Mouse (Mus musculus): ENCODE data around the gene Dbp. TPM values are rescaled to one million over a fixed set of nuclear protein-coding genes. Genes with fewer than 3 reads are reported as not detected.

The Dbp gene
- polyA plus RNA-seq, 1 experiment from 2014 or later: 3.1 TPM

Other genes starting within 250 kb of the Dbp start
- 6,282 and 6,442 TPM in 2 replicates for gene Ftl1, start 245.2 kb upstream of the Dbp start, polyA plus RNA-seq (2015; fragmentation: Nextera tagmentation; extraction: Ambion mirVana)
- gene Bax, start 238.2 kb upstream of the Dbp start, polyA plus RNA-seq (2015; fragmentation: Nextera tagmentation; extraction: Ambion mirVana): 184 and 237 TPM in 2 replicates
- 0.13 and 0.29 TPM in 2 replicates for gene Tulp2, start 223.2 kb upstream of the Dbp start, polyA plus RNA-seq (2015; fragmentation: Nextera tagmentation; extraction: Ambion mirVana)
- gene Gm45808, start 218.3 kb upstream of the Dbp start, polyA plus RNA-seq (2015; fragmentation: Nextera tagmentation; extraction: Ambion mirVana): not detected in 2 replicates
- gene Dhdh, start 216.3 kb upstream of the Dbp start, polyA plus RNA-seq (2015; fragmentation: Nextera tagmentation; extraction: Ambion mirVana): 3.2 and 3.4 TPM in 2 replicates
- 116 and 121 TPM in 2 replicates for gene Nucb1, start 194.7 kb upstream of the Dbp start, polyA plus RNA-seq (2015; fragmentation: Nextera tagmentation; extraction: Ambion mirVana)
- 17.2 and 20.9 TPM in 2 replicates for gene Ppp1r15a, start 178.8 kb upstream of the Dbp start, polyA plus RNA-seq (2015; fragmentation: Nextera tagmentation; extraction: Ambion mirVana)
- gene Plekha4, start 178.8 kb upstream of the Dbp start, polyA plus RNA-seq (2015; fragmentation: Nextera tagmentation; extraction: Ambion mirVana): 4.1 and 7.9 TPM in 2 replicates
- gene Hsd17b14, start 150.2 kb upstream of the Dbp start, polyA plus RNA-seq (2015; fragmentation: Nextera tagmentation; extraction: Ambion mirVana): 0.52 and 1.7 TPM in 2 replicates
- gene Bcat2, start 134.9 kb upstream of the Dbp start, polyA plus RNA-seq (2015; fragmentation: Nextera tagmentation; extraction: Ambion mirVana): 24.0 and 24.1 TPM in 2 replicates
- gene Fgf21, start 89.6 kb upstream of the Dbp start, polyA plus RNA-seq (2015; fragmentation: Nextera tagmentation; extraction: Ambion mirVana): not detected in 2 replicates
- gene Fut1, start 87.8 kb upstream of the Dbp start, polyA plus RNA-seq (2015; fragmentation: Nextera tagmentation; extraction: Ambion mirVana): not detected in 2 replicates
- gene Izumo1, start 83.3 kb upstream of the Dbp start, polyA plus RNA-seq (2015; fragmentation: Nextera tagmentation; extraction: Ambion mirVana): 0.10 TPM in 1 of 2 replicates, not detected in the other
- 13.1 TPM in 2 replicates for gene Rasip1, start 77.6 kb upstream of the Dbp start, polyA plus RNA-seq (2015; fragmentation: Nextera tagmentation; extraction: Ambion mirVana)
- 3.1 and 3.4 TPM in 2 replicates for gene Mamstr, start 65.1 kb upstream of the Dbp start, polyA plus RNA-seq (2015; fragmentation: Nextera tagmentation; extraction: Ambion mirVana)
- gene Fut2, start 38.7 kb upstream of the Dbp start, polyA plus RNA-seq (2015; fragmentation: Nextera tagmentation; extraction: Ambion mirVana): 0.15 TPM in 1 of 2 replicates, not detected in the other
- 1.9 and 2.6 TPM in 2 replicates for gene Ntn5, start 21.1 kb upstream of the Dbp start, polyA plus RNA-seq (2015; fragmentation: Nextera tagmentation; extraction: Ambion mirVana)
- gene Sec1, start 10.7 kb upstream of the Dbp start, polyA plus RNA-seq (2015; fragmentation: Nextera tagmentation; extraction: Ambion mirVana): 0.52 and 0.93 TPM in 2 replicates
- 44.5 and 46.0 TPM in 2 replicates for gene Car11, start 5.2 kb upstream of the Dbp start, polyA plus RNA-seq (2015; fragmentation: Nextera tagmentation; extraction: Ambion mirVana)
- gene Rpl18, start 10.4 kb downstream of the Dbp start, polyA plus RNA-seq (2015; fragmentation: Nextera tagmentation; extraction: Ambion mirVana): 570 and 614 TPM in 2 replicates
- 25.1 and 26.3 TPM in 2 replicates for gene Sphk2, start 12.9 kb downstream of the Dbp start, polyA plus RNA-seq (2015; fragmentation: Nextera tagmentation; extraction: Ambion mirVana)
- 0.39 and 0.55 TPM in 2 replicates for gene Fam83e, start 16.1 kb downstream of the Dbp start, polyA plus RNA-seq (2015; fragmentation: Nextera tagmentation; extraction: Ambion mirVana)
- gene Spaca4, start 20.7 kb downstream of the Dbp start, polyA plus RNA-seq (2015; fragmentation: Nextera tagmentation; extraction: Ambion mirVana): not detected in 2 replicates
- gene Lmtk3, start 78.7 kb downstream of the Dbp start, polyA plus RNA-seq (2015; fragmentation: Nextera tagmentation; extraction: Ambion mirVana): 17.2 and 17.4 TPM in 2 replicates
- 4.9 and 5.2 TPM in 2 replicates for gene Sult2b1, start 79.6 kb downstream of the Dbp start, polyA plus RNA-seq (2015; fragmentation: Nextera tagmentation; extraction: Ambion mirVana)
- gene Cyth2, start 109.5 kb downstream of the Dbp start, polyA plus RNA-seq (2015; fragmentation: Nextera tagmentation; extraction: Ambion mirVana): 292 and 303 TPM in 2 replicates
- gene Kcnj14, start 119.7 kb downstream of the Dbp start, polyA plus RNA-seq (2015; fragmentation: Nextera tagmentation; extraction: Ambion mirVana): 0.85 and 0.93 TPM in 2 replicates
- 34.6 and 37.2 TPM in 2 replicates for gene Grwd1, start 125.9 kb downstream of the Dbp start, polyA plus RNA-seq (2015; fragmentation: Nextera tagmentation; extraction: Ambion mirVana)
- gene Kdelr1, start 167.7 kb downstream of the Dbp start, polyA plus RNA-seq (2015; fragmentation: Nextera tagmentation; extraction: Ambion mirVana): 41.9 and 44.6 TPM in 2 replicates
- gene Grin2d, start 173.3 kb downstream of the Dbp start, polyA plus RNA-seq (2015; fragmentation: Nextera tagmentation; extraction: Ambion mirVana): 1.6 and 2.1 TPM in 2 replicates
- gene Syngr4, start 191.6 kb downstream of the Dbp start, polyA plus RNA-seq (2015; fragmentation: Nextera tagmentation; extraction: Ambion mirVana): not detected in 2 replicates
- gene Tmem143, start 191.9 kb downstream of the Dbp start, polyA plus RNA-seq (2015; fragmentation: Nextera tagmentation; extraction: Ambion mirVana): 4.7 and 5.1 TPM in 2 replicates
- gene Emp3, start 216.3 kb downstream of the Dbp start, polyA plus RNA-seq (2015; fragmentation: Nextera tagmentation; extraction: Ambion mirVana): 47.4 and 51.6 TPM in 2 replicates
- 3.4 and 3.8 TPM in 2 replicates for gene Ccdc114, start 219.0 kb downstream of the Dbp start, polyA plus RNA-seq (2015; fragmentation: Nextera tagmentation; extraction: Ambion mirVana)

All from neural tube, embryonic 13.5 days (tissue).